Mouse (Mus musculus) central nervous system, embryonic 18 days (tissue): ENCODE measurements around the gene Krtap4-1. TPM values are rescaled to one million over a fixed set of nuclear protein-coding genes. Genes with fewer than 3 reads are reported as not detected.

ENCODE experiments used
- polyA plus RNA-seq: library from polyadenylated mRNA; depleted of rRNA; stranded (reverse); fragments of >200 nt; gene quantifications from 2 replicates; pipeline ENCODE4 v1.2.3, GENCODE M21; 2012; rRNA removed

The Krtap4-1 gene
- polyA plus RNA-seq: not detected in 2 replicates

DNA sequence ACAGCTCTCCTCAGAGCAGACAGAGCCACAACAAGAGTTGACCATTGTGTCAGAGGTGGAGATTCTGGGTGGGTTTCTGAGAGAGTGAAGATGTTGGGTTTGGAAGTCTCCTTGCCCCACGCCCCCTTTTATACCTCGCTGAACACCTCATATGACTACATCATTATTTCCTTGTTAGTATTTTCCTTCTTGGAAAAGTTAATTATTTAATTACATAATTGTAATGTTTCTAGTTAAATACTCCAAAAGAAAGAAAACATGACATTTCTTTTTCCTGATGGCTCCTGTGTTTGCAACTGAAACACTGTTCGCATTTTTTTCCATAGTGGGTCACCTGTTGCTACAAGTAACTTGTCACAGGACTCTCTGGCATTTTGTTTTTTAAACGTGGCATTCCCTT is at the start of gene Krtap4-1:
TSS of gene Krtap4-1 (minus strand) at position 101 of the 400 bp plus-strand sequence.

DNA sequence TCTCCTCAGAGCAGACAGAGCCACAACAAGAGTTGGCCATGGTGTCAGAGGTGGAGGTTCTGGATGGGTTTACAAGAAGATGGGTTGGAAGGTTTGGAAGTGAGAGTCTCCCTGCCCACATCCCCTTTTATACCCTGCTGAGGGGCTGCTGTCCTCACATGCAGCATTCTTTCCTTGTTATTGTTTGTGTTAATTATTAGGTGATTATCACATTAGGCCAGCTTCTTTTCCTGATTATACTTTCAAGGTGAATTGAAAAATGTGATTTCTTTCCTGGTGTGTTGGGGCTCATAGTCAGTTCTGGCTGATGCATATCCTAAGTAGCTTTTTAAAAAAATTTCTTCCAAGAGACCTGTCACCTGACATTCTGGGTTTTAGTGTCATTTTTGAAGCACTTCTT is 37.8 kb upstream of the Krtap4-1 start, which contains the start of gene Krtap4-6:
TSS of gene Krtap4-6 (minus strand) at position 101 of the 400 bp plus-strand sequence.

DNA sequence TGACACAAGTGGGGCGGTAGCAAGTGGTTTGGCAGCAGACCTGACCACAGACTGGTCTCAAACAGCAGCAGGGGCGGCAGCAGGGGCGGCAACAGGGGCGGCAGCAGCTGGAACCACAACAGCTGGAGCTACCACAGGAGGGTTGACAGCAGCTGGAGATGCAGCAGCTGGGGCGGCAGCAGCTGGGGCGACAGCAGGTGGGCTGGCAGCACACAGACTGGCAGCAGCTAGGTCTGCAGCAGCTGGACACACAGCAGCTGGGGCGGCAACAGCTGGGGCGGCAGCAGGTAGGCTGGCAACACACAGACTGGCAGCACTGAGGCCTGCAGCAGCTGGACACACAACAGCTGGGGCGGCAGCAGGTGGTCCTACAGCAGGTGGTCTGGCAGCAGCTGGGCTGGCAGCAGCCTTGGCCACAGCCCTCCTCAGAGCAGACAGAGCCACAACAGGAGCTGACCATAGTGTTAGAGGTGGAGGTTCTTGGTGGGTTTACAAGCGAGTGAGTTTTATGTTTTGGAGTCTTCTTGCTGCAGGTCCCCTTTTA is 30.5 kb upstream of the Krtap4-1 start, which contains the start of gene Gm11563:
TSS of gene Gm11563 (minus strand) at position 494 of the 544 bp plus-strand sequence.

DNA sequence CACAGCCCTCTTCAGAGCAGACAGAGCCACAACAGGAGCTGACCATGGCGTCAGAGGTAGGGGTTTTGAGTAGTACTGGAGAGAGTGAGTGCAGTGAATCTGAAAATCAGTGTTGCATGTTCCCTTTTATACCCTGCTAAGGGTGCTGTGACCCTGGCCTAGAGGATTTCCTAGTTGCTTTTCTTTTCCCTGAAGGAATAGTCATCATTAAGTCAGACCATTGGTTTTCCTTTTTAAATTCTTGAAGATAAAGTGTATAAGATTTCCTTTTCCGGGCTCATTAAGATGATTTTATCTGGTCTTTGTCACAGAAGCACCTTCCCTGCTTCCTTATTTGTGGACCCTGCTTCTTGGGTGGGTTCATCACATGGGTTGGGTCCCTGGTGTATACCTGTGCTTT is 22.1 kb upstream of the Krtap4-1 start, which contains the start of gene Gm11555:
TSS of gene Gm11555 (minus strand) at position 101 of the 400 bp plus-strand sequence.

DNA sequence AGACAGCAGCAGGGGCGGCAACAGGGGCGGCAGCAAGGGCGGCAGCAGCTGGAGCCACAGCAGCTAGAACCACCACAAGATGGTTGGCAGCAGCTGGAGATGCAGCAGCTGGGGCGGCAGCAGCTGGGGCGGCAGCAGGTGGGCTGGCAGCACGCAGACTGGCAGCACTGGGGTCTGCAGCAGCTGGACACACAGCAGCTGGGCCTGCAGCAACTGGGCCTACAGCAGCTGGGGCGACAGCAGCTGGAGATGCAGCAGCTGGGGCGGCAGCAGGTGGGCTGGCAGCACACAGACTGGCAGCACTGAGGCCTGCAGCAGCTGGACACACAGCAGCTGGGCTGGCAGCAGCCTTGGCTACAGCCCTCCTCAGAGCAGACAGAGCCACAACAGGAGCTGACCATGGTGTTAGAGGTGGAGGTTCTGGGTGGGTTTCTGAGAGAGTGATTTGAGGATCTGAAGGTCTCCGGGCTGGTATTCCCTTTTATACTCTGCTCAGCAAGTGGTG is 15.6 kb upstream of the Krtap4-1 start, which contains the start of gene Krtap4-7:
TSS of gene Krtap4-7 (minus strand) at position 455 of the 505 bp plus-strand sequence.

DNA sequence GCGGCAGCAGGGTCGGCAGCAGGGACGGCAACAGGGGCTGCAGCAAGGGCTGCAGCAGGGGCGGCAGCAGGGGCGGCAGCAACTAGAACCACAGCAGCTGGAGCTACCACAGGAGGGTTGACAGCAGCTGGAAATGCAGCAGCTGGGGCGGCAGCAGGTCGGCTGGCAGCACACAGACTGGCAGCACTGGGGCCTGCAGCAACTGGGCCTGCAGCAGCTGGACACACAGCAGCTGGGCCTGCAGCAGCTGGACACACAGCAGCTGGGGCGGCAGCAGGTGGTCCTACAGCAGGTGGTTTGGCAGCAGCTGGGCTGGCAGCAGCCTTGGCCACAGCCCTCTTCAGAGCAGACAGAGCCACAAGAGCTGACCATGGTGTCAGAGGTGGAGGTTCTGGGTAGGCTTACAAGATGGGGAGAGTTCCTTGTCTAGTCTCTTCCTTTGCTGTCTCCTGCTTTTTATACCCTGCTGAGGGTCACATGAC is 6.7 kb upstream of the Krtap4-1 start, which contains the start of gene Krtap4-2:
TSS of gene Krtap4-2 (minus strand) at position 432 of the 482 bp plus-strand sequence.

DNA sequence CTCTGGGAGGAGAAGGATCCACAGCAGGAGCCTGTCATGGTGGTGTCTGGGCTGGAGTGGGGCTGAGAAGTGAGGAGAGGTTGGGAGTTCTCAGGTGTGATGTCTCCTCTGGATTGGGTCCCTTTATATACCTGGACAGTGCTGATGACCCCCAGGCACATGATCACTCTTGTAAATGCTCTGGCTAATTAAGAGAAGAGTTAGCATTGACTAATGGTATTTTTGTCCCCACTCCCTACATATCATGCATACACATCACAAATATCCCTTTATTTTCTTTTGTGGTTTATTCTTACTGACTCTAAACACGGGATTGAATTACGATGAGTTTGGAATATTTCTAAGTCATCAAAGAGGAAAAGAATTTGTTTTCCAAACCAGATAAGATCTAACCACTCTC is 7.7 kb downstream of the Krtap4-1 start, which contains the start of gene Gm11562:
TSS of gene Gm11562 (minus strand) at position 101 of the 400 bp plus-strand sequence.

DNA sequence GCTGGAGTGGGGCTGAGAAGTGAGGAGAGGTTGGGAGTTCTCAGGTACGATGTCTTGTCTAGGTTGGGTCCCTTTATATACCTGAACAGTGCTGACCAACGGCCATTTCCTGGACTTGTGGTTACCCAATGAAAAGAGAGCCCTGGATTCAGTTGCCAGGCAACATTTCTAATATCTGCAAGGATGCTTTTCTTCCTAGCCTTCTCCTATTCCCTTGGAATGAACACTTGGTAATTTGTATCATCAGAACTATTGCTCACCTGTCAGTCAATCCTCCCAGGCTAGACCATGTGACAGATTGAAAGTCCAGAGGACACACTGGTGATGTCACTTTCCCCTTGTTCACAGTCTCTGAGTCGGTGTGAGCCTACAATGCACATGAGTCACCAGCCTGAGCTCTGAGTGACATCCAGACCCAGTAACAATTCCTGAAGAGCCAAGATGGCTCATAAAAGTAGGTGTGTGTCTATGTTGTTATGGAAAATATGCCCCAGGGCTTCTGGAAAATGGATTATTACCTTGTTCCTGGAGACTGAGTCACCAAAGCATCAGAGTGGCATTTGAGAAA is 13.2 kb downstream of the Krtap4-1 start, which contains the start of gene Krtap2-4:
TSS of gene Krtap2-4 (minus strand) at position 51 of the 568 bp plus-strand sequence.

DNA sequence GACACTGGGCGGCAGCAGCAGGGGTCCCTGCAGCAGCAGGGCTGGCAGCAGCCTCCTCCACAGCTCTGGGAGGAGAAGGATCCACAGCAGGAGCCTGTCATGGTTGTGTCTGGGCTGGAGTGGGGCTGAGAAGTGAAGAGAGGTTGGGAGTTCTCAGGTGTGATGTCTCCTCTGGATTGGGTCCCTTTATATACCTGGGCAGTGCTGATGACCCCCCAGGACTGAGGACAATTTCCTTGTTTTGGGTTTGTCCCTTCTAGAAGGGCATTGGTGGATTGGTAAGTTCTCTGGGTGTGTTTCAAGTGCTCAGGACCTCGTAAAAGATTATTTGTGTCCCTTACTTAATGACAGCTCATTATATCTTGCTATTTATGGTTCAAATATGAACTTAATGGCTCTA is 17.9 kb downstream of the Krtap4-1 start, which contains the start of gene Gm11937:
TSS of gene Gm11937 (minus strand) at position 101 of the 400 bp plus-strand sequence.

DNA sequence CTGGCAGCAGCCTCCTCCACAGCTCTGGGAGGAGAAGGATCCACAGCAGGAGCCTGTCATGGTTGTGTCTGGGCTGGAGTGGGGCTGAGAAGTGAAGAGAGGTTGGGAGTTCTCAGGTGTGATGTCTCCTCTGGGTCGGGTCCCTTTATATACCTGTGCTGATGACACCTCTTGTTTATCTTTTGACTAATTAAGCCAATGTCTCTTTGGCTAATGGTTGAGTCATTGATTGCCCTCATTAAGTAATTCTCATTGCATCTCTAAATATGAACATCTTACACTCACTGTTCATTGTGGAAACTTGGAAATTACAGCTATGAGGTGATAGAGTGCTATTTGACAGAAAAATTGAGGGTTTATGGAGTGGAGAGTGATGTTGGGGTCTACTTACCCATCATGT is 24.8 kb downstream of the Krtap4-1 start, which contains the start of gene Gm11938:
TSS of gene Gm11938 (minus strand) at position 101 of the 400 bp plus-strand sequence.

DNA sequence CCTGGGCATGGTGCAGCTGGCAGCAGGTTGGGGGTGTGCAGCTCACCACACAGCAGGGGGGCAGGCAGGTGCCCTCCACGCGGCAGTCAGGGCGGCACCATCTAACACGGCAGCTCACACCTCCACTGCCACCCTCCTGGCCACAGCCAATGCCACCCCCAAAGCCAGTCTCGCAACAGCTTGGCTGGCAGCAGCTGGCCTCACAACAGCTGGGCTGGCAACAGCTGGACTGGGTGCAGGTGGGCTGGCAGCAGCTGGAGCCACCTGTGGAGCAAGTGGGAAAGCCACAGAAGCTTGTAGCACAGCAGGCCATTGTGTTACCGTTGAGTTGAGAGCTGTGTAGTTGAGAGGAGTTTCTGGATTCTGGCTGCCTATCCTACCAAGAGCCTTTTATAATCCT is 30.3 kb downstream of the Krtap4-1 start, which contains the start of gene Krtap9-3:
TSS of gene Krtap9-3 (minus strand) at position 364 of the 400 bp plus-strand sequence.

DNA sequence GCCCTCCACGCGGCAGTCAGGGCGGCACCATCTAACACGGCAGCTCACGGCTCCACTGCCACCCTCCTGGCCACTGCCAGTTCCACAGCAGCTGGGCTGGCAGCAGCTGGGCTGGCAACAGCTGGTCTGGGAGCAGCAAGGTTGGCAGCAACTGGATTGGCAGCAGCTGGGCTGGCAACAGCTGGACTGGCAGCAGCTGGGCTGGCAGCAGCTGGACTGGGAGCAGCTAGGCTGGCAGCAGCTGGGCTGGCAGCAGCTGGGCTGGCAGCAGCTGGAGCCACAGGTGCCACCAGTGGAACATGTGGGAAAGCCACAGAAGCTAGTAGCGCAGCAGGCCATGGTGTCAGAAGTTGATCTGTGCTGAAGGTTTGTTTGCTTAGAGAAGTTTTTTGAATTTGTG is 37.1 kb downstream of the Krtap4-1 start, which contains the start of gene Krtap1-3:
TSS of gene Krtap1-3 (minus strand) at position 359 of the 400 bp plus-strand sequence.

DNA sequence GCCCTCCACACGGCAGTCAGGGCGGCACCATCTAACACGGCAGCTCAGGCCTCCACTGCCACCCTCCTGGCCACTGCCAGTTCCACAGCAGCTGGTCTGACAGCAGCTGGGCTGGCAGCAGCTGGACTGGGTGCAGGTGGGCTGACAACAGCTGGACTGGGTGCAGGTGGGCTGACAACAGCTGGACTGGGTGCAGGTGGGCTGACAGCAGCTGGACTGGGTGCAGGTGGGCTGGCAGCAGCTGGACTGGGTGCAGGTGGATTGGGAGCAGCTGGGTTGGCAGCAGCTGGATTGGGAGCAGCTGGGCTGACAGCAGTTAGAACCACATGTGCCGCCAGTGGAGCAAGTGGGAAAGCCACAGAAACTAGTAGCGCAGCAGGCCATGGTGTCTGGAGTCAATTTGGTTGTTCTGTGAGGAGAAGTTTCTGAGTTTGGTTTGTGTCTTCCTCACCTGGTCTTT is 44.8 kb downstream of the Krtap4-1 start, which contains the start of gene Krtap1-4:
TSS of gene Krtap1-4 (minus strand) at position 410 of the 460 bp plus-strand sequence.

DNA sequence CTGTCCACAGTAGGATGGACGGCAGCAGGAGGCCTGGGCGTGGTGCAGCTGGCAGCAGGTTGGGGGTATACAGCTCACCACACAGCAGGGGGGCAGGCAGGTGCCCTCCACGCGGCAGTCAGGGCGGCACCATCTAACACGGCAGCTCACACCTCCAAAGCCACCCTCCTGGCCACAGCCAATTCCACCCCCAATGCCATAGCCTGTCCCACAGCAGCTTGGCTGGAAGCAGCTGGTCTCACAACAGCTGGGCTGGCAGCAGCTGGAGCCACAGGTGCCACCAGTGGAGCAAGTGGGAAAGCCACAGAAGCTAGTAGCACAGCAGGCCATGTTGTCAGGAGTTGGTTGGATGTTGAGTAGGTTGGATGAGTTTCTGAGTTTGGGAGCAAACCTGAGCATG is 47.4 kb downstream of the Krtap4-1 start, which contains the start of gene Krtap1-5:
TSS of gene Krtap1-5 (minus strand) at position 381 of the 400 bp plus-strand sequence.

Other genes with a start within 250 kb of the Krtap4-1 start
- 12.8 and 13.8 TPM in 2 replicates for gene Krt10, start 238.9 kb downstream of the Krtap4-1 start, polyA plus RNA-seq
- gene Krt12, start 206.0 kb downstream of the Krtap4-1 start, polyA plus RNA-seq: 0.35 and 0.52 TPM in 2 replicates
- gene Krt20, start 190.1 kb downstream of the Krtap4-1 start, polyA plus RNA-seq: 0.09 TPM in 1 of 2 replicates, not detected in the other
- gene Krt23, start 135.1 kb downstream of the Krtap4-1 start, polyA plus RNA-seq: 0.06 and 0.16 TPM in 2 replicates
- not detected in 2 replicates for gene Krt39, start 106.9 kb downstream of the Krtap4-1 start, polyA plus RNA-seq
- gene Krt40, start 85.1 kb downstream of the Krtap4-1 start, polyA plus RNA-seq: not detected in 2 replicates
- not detected in 2 replicates for gene Krtap3-3, start 77.4 kb downstream of the Krtap4-1 start, polyA plus RNA-seq
- not detected in 2 replicates for gene Krtap3-2, start 71.4 kb downstream of the Krtap4-1 start, polyA plus RNA-seq
- not detected in 2 replicates for gene Gm11939, start 68.8 kb downstream of the Krtap4-1 start, polyA plus RNA-seq
- not detected in 2 replicates for gene Krtap3-1, start 61.6 kb downstream of the Krtap4-1 start, polyA plus RNA-seq
- gene Krtap1-5, start 47.2 kb downstream of the Krtap4-1 start, polyA plus RNA-seq: not detected in 2 replicates
- not detected in 2 replicates for gene Krtap1-4, start 44.6 kb downstream of the Krtap4-1 start, polyA plus RNA-seq
- not detected in 2 replicates for gene Krtap1-3, start 36.9 kb downstream of the Krtap4-1 start, polyA plus RNA-seq
- gene Krtap9-3, start 30.1 kb downstream of the Krtap4-1 start, polyA plus RNA-seq: not detected in 2 replicates
- not detected in 2 replicates for gene Gm11938, start 24.9 kb downstream of the Krtap4-1 start, polyA plus RNA-seq
- gene Gm11937, start 18.0 kb downstream of the Krtap4-1 start, polyA plus RNA-seq: not detected in 2 replicates
- gene Krtap2-4, start 13.4 kb downstream of the Krtap4-1 start, polyA plus RNA-seq: not detected in 2 replicates
- gene Gm11562, start 7.8 kb downstream of the Krtap4-1 start, polyA plus RNA-seq: not detected in 2 replicates
- not detected in 2 replicates for gene Krtap4-2, start 6.8 kb upstream of the Krtap4-1 start, polyA plus RNA-seq
- gene Krtap4-7, start 15.9 kb upstream of the Krtap4-1 start, polyA plus RNA-seq: not detected in 2 replicates
- not detected in 2 replicates for gene Gm11555, start 22.0 kb upstream of the Krtap4-1 start, polyA plus RNA-seq
- gene Gm11563, start 30.7 kb upstream of the Krtap4-1 start, polyA plus RNA-seq: not detected in 2 replicates
- not detected in 2 replicates for gene Krtap4-6, start 37.7 kb upstream of the Krtap4-1 start, polyA plus RNA-seq
- not detected in 2 replicates for gene Gm14190, start 62.5 kb upstream of the Krtap4-1 start, polyA plus RNA-seq
- gene Gm14180, start 106.1 kb upstream of the Krtap4-1 start, polyA plus RNA-seq: not detected in 2 replicates
- not detected in 2 replicates for gene Gm11595, start 144.7 kb upstream of the Krtap4-1 start, polyA plus RNA-seq
- not detected in 2 replicates for gene Krtap4-8, start 152.5 kb upstream of the Krtap4-1 start, polyA plus RNA-seq
- gene Krtap4-9, start 157.0 kb upstream of the Krtap4-1 start, polyA plus RNA-seq: not detected in 2 replicates
- gene Gm11596, start 165.2 kb upstream of the Krtap4-1 start, polyA plus RNA-seq: not detected in 2 replicates
- gene Gm11569, start 170.7 kb upstream of the Krtap4-1 start, polyA plus RNA-seq: 0.07 TPM in 1 of 2 replicates, not detected in the other
- gene Gm11554, start 176.2 kb upstream of the Krtap4-1 start, polyA plus RNA-seq: not detected in 2 replicates
- gene Krtap4-13, start 181.7 kb upstream of the Krtap4-1 start, polyA plus RNA-seq: not detected in 2 replicates
- gene Gm11564, start 187.4 kb upstream of the Krtap4-1 start, polyA plus RNA-seq: not detected in 2 replicates
- gene 2300003K06Rik, start 209.8 kb upstream of the Krtap4-1 start, polyA plus RNA-seq: not detected in 2 replicates
- not detected in 2 replicates for gene Krtap4-16, start 223.4 kb upstream of the Krtap4-1 start, polyA plus RNA-seq
- not detected in 2 replicates for gene Gm11568, start 229.7 kb upstream of the Krtap4-1 start, polyA plus RNA-seq
- not detected in 2 replicates for gene Gm11559, start 236.2 kb upstream of the Krtap4-1 start, polyA plus RNA-seq
- gene Krtap9-1, start 245.2 kb upstream of the Krtap4-1 start, polyA plus RNA-seq: not detected in 2 replicates